Mouse (Mus musculus): Measurements from ENCODE around the gene Krt78.
"Not testable (repeated sequence)": the region's sequence is repeated elsewhere in the genome, so short reads cannot be mapped to it uniquely, and the experiment has no call there.

The Krt78 gene

DNA sequence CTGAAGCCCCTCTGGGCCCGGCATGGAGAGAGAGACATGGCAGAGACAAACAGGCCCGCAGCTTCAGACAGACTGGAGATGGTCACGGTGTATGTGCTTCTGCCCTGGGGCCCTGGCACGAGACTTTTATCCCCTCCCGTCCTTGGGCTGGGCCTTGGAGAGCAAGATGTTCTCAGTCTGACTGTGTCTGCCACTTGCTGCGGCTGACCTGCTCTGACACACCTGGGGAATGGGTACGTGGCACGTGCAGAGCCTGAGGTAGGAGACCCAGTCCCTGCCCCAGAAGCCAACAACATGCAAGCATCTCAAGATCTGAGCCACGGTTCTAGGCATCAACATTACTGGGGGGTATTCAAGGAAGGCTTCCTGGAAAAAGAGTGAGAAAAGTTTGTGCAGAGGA lies at the start of gene Krt78:
Gene Krt78, minus strand, starts transcription at position 101 of the 400 bp plus-strand sequence.
- DNase-seq (ENCODE audit: extremely low read depth, insufficient read length, low spot score): no peak

DNA sequence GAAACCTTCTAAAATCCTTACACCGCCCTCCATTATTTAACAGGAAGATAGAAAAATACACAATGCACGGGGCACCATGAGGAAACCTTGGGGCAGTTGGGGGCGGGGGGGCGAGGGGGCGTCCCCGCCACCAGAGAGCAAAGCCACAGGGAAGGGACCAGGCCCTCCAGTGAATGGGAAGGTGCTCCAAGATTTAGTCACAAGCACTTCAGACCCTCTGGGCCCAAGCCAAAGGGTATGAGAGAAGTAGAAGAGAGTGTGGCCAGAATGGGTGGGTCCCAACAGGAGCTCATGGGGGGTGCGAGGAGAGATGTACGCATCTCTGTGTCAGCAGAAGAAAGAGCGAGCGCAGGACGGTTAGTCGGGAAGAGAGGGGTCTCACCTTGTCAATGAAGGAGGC lies 49.4 kb upstream of the Krt78 start:
- DNase-seq (ENCODE audit: extremely low read depth, insufficient read length, low spot score): no peak

DNA sequence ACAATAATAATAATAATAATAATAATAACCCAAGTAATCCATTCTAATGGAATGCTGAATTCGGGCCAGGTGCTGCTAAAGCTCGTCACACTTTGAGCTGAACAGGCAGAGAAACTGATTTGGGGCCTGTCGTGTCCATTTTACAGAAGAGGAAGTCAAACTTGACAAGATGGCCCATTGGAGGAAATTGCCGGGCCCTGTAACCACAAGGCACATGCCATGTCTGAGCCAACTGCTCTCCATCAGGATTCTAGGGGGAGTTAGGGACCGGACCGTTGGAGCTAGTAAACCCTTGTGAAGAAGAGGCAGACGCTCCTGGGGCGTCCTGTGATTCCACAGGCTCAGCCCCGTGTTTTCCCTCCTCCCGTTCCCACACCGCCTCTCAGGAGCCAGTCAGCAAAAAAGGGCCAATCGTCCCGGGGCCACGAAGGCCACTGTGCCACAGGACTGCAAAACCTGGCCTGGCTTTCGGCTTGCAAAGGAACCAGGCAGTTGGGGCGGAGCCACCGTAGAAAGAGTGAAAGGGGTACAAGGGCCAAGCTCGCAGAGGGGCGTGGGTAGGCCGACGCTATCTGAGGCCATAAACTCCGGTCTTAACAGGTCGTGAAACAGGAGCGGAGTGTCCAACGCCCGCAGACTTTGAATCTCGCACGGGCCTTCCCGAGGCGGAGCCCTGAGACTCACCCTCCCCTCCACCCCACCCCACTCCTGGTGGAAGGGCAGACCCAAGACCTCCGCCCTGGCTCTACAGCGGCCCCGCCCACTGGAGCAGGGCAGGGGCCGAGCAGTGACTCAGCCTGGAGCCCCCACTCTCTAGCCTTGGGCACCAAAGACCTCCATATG lies 48.8 kb upstream of the Krt78 start:
- DNase-seq (ENCODE audit: extremely low read depth, insufficient read length, low spot score): no peak

DNA sequence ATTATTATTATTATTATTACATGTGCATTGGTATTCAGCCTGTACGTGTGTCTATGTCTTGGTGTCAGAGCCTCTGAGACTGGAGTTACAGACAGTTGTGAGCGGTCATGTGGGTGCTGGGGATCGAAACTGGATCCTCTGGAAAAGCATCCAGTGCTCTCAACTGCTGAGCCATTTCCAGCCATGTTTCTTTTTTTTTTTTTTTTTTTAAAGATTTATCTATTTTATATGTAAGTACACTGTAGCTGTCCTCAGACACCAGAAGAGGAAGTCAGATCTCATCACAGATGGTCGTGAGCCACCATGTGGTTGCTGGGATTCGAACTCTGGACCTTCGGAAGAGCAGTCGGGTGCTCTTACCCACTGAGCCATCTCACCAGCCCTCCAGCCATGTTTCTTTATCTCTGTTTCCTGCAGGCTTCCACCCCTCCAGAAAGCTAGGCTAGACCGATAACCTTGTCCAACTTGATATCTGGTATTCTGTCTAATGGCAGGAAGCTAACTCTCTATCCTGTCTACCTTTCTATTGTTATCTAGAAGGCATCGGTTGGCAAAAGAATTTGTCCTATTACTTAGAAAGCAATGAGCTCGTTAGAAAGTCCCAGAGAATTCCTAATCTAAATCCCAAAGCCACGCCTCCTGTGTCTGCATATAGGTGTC lies 45.7 kb upstream of the Krt78 start:
- no peak for DNase-seq (ENCODE audit: extremely low read depth, insufficient read length, low spot score)

DNA sequence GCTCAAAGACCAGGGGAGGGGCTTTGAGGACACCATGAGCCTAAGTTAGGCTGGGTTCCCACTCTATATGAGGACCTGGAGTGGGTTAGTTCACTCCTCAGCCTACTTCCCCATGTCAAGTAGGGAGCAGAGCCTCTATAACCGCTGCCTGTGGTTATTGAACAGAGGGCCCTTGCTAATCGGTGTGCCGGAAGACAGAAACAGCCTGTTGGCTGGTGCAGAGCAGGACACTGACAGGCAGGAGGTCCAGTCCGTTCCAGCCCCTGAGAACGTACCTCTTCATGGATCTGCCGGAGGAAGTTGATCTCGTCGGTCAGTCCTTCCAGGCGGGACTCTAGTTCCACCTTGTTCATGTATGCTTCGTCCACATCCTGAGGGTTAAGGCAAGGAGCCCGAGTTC lies 45.1 kb upstream of the Krt78 start:
- no peak for DNase-seq (ENCODE audit: extremely low read depth, insufficient read length, low spot score)

DNA sequence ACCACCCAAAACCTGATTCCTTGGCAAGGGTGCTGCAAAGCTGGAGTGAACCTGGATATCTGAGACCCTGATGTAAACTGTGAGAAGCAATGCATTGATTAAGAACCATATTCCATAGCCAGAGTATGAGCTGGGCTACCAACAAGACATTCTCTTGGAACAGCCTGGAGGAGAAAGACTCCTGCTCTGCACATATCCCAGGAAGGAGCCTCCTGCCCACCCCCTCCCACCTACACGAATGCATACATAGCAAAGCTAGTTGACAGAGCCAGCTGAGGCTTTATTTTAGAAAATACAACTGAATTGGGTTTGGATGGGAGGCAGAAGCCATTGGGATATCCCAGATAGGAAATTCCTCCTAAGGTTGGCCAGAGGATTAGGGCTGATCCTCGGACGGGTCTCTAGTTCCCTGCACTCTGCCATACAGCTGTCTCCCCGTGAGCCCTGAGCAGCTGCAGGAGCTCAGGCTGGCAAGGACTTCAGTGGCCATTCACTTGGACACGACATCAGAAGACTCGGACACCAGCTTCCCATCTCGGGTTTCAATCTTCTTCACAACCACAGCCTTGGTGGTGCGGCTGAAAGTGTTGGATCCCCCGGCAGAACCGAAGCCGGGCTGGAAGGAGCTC lies 42.5 kb upstream of the Krt78 start:
- DNase-seq (ENCODE audit: extremely low read depth, insufficient read length, low spot score): not testable (repeated sequence)

DNA sequence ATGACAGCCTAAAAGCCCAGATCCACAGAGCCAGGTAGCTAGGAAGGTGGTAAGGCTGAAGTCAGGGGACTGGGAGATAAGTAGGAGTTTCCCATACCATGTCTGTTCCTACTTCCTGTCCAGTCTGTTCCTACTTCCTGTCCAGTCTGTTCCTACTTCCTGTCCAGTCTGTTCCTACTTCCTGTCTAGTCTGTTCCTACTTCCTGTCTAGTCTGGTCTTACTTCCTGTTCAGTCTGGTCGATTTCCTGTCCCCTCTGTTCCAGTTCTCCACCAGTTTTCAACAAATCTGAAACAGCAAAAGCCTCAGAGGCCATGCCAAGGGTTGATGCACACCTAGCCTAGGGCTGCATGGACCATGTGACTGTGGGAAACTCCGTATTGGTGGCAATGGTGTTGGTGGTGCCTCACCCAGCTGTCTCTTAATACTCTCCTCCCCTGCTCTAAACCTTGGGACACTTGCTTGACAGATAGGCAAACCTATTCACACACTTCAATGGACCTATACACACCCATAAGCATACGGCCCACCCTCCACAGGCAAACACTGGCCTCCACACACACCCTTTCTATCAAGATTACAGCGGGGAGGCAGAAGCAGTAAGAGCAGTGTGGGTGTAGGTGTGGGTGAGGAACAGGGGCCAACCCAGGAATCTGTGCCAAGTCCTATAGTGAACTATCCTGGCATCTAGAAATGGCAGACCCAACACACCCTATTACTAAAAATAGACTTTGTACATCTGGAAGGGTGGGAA lies 41.6 kb upstream of the Krt78 start:
- no peak for DNase-seq (ENCODE audit: extremely low read depth, insufficient read length, low spot score)

DNA sequence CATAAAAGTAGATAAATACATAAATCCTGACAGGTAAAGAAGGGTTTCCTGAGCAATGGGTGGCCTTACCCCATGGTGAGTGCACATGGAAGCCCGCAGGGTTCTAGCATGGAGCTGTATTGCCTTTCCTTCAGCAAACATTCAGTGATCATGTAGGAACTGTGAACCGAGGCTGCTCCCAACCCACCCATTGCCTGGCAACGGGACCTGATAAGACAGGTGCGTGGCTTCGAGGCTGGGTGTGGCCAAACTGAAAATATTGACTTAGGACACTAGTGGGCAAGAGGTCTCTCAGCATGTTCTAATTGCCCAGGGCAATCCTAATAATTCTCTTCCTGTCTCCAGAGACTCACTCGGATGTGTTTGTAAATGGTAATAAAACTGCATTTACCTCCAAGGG lies 40.3 kb upstream of the Krt78 start:
- no peak for DNase-seq (ENCODE audit: extremely low read depth, insufficient read length, low spot score)

DNA sequence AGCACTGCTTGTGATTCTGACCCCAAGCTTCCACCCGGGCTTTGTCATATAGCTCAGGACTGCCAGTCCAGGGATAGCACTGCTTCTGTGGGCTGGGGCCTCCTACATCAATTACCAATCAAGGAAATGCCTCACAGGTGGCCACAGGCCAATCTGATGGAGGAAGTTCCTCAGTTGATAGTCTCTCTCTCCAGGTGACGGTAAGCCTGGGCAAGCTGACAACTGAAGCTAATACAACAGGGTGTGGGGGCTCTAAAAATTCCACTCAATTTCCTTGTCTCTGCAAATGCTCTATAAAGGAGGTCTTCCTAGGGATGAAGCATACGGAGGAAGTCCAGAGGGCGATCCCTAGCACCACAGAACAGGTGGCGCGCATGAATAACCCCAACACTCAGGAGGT lies 36.9 kb upstream of the Krt78 start:
- DNase-seq (ENCODE audit: extremely low read depth, insufficient read length, low spot score): no peak

DNA sequence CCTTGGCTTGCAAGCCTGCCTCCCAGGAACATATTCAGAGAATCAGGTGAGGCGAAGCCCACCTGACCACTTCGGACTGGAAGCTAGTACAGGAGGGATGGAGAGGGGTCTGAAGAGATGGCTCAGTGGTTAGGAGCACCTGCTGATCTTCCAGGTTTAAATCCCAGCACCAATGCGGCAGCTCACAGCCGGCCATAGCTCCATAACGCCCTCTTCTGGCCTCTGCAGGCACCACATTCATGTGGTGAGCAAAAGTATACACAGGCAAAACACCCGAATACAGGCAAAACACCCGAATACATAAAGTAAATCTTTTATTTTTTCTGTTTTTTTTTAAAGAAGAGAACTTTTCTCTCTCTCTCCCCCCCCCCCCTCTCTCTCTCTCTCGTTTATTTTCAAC lies 34.6 kb upstream of the Krt78 start:
- no peak for DNase-seq (ENCODE audit: extremely low read depth, insufficient read length, low spot score)

DNA sequence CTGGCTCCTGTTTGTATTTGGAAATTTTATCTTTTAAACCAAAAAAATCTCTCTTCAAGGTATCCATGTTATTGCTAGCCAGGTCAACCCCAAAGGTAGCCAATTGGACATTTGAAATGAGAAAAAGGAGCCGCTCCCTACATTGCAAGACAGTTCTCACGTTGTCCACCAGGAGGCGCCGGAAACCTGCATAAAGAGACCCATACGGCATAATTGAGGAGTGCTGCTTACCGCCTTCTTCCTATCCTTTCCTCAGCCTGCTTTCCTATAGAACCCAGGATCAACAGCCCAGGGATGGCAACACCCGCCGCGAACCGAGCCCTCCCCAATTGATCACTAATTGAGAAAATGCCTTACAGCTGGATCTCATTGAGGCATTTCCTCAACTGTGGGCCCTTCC lies 34.0 kb upstream of the Krt78 start:
- peak; percentile 64 for DNase-seq (ENCODE audit: extremely low read depth, insufficient read length, low spot score)

DNA sequence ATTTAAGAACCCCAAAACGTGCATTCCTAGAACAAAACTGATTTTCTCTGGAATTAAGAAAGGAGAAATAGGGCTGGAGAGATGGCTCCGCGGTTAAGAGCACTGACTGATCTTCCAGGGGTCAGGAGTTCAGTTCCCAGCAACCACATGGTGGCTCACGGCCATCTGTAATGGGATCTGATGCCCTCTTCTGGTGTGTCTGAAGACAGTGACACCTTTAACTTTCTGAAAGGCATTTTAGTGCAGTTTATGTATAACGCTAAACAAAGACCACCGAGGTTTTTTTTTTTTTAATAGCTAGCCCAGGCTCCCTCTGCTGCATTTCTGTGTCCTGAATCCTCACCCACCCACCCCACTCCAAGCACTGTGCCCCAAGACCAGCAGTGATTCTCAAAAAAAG lies 30.7 kb upstream of the Krt78 start:
- DNase-seq (ENCODE audit: extremely low read depth, insufficient read length, low spot score): no peak

DNA sequence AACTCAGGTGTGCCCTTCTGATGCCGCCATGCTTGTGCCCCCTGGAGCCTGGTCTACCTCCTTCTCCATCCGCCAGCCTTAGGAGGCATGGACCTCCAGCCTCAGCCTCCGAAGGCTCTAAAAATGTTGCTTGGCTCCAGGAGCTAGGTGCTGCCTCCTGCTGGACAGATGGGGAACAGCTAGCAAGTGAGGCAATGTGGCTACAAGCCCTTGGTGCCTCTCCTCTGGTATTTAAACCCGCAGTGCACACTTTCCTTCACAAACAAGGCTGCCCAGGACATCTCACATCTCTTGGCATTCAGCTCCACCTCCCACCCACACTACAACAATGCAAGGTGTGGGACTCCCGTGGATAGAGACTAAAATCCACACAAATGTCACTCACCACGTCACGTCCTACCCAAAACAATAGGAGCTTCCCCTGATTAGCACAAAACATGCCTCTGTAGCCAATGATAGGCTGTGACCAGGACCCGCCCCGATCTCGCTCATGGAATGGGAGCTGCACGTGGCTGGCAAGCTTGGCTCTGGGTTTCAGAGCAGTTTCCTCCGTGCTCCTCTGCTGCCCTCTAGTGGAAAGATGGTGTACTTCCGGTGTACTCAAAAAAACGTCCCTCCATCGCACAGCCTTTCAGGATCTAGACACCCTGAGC lies 30.0 kb upstream of the Krt78 start:
- peak; percentile 87 for DNase-seq (ENCODE audit: extremely low read depth, insufficient read length, low spot score)

DNA sequence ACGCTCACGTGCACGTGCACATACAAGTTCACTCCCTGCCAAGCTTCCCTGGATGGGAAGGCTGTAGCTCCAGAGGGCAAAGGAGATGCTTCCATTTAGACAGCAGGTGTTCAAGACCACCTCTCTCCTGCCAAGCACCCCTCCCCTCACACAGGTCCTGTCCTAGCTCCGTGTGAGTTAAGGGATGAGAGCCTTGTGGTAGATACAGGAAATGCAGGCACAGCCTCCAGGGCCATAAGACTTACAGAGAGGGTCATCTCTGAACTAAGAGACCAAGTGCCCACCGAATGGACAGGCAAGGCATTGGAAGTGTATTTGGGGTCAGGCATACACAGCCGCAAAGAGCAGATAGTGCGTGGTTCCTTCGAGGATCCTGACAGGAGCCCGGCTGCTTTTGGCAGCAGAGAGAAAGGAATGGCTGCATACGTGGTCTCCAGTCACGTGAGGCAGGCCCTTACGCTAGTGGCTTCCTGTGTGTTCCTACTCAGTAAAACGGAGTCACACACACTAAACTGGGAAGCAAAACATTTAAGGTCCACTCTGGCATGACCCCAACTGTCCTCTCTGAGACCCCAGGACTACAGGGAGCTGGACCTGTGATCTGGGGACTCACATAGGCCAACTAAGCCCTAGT lies 29.3 kb upstream of the Krt78 start:
- DNase-seq (ENCODE audit: extremely low read depth, insufficient read length, low spot score): no peak

DNA sequence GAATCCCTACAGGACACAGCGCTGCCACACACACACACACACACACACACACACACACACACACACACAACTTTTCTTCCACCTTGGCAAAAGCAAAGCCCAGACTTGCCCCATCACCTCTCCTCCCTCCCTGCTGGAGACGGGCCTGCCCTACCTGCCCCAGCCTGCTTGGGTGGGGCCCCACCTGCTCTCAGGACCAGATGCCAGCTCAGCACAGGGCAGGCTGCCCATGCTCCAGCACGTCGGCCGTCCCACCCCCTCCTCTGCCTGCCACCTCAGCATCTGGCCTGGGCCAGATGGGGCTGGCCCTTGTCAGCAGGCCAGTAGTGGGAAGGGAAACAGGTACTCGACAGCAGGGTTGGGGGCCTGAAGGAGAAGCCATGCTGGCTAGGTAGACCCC lies 26.8 kb upstream of the Krt78 start:
- DNase-seq (ENCODE audit: extremely low read depth, insufficient read length, low spot score): peak; percentile 63

DNA sequence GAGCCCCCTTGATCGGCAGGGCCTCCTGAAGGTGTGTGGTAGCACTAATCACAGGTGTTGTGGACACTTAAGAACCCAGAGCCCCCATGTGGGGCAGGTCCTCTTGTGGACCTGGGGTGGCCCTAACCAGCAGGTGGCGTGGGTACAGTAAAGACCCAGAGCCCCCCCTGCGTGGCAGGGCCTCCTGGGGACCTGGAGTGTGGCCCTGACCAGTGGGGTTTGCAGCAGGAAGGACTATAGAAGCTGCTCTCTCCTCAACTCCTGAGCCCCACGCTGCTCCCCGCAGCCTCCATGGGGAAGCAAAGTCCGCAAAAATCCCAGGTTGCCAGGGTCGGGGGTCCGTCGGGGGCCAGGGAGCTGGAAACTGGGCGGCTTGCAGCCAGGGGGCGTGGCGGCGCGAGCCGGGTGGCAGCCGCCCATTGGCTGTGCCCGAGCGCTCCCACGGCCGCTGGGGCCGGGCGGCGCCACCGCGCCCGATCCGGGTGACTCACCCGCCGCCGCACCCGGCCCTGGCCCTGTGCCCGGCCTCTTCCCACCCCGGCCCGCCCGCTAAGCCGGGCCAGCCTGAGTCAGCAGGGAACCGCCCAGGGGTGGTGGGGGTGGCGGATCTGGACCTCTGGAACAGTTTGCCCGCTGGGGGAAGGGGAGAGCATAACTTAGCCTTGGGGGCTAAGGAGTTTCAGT lies 23.1 kb upstream of the Krt78 start:
- peak; percentile 91 for DNase-seq (ENCODE audit: extremely low read depth, insufficient read length, low spot score)

DNA sequence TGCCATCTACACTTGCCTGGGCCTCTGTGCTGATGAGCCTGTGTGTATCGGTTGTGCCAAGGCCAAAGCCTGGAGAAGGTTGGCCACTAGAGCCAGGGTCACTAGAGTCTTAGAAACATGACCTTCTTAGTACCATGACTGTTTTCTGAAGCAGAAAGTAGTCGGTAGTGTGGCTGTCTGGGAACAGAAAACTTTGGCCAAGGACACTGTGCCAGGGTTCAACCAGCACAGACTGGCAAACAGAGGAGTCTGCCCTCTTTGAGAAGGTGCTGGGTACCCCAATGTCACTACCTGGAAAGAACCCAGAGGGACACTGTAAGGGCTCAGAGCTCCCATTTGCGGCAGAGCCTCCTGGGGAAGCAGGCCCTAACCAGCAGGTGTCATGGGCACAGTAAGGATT lies 22.6 kb upstream of the Krt78 start:
- DNase-seq (ENCODE audit: extremely low read depth, insufficient read length, low spot score): no peak

DNA sequence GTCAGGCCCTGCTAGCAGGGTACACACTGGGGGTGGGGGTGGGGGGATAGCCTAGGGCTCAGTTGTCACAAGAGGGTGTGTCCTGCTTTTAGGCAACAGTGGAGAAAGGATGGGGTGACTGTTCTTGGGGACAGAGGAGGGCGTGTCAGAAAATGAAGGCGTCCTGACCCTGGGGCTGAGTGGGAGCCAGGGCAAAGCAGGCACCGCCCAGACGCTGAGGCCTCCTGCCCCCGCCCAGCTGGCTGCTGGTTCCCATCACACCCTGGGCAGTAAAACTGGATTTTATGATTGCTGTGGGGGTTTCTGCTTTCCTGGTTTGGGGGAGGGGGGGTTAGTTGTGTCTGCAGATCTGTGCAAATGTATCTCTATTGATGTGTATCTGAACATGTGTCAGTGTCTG lies 21.9 kb upstream of the Krt78 start:
- DNase-seq (ENCODE audit: extremely low read depth, insufficient read length, low spot score): peak; percentile 77

DNA sequence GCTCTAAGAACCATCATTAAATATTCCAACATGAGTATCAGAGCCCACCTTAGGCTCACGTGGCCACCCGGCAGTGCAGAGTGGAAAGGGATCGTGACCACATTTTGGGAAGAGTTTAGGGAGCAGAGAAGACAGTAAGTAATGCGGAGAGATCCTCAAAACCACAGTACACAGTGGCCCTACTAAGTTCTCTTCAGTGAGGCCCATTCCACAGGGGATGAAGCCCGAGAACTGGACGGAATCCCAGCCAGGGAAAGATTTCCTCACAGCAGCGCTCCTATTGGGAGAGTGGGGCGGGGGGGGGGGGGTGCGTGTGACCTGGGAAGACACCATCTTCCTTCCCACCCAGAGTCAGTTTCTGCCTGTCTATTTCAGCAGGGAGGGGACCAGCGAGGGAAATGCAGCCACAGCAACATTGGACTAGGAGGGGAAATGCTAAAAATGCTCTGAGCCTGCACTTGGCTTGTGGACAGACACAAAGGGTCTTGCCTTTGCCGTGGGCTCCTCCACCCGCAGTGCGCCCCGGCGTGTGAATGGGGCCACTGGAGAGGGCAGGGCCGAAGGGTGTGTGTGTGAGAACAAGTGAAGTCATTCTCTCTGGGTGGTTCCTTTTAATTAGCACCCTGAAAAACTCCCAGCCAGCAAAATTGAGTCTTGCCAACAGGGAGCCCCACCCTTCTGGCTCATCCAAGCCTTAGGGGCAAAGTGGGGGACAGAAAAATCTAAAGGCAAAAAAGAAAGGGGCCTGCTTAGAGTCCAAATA lies 20.2 kb upstream of the Krt78 start:
- no peak for DNase-seq (ENCODE audit: extremely low read depth, insufficient read length, low spot score)

Measured in 3134 (cell line).